Mouse (Mus musculus) ES-E14 (cell line): Measurements from ENCODE around the gene Ccdc85c. TPM values are rescaled to one million over a fixed set of nuclear protein-coding genes. Genes with fewer than 3 reads are reported as not detected.

Source experiments
- DNase-seq: peaks from one replicate; pipeline ENCODE4 v3.0.0-alpha.2; 2013; ENCODE audit warnings: low read depth, low spot score
- H3K27ac ChIP-seq: 2 replicates; pipeline ENCODE4 v1.5.1; 2012; ENCODE audit warnings: low read depth, mild to moderate bottlenecking, low read length, moderate library complexity, mixed read lengths; ENCODE audit not compliant: poor library complexity, insufficient read depth, severe bottlenecking
- H3K36me3 ChIP-seq: 2 replicates; pipeline ENCODE4 v1.6.1; 2012; ENCODE audit warnings: mild to moderate bottlenecking, low read length, moderate library complexity, mixed read lengths; ENCODE audit not compliant: control insufficient read depth, poor library complexity, insufficient read depth, severe bottlenecking
- H3K4me1 ChIP-seq, 2 experiments: fragments of 150-350 bp in 1 of 2; sonication (generic) in 1 of 2; 2 replicates each; pipeline ENCODE4 v1.6.1; 2012; ENCODE audit warnings: low read length in 2 of 2, mild to moderate bottlenecking in 1 of 2, mixed read lengths in 1 of 2; ENCODE audit not compliant: control insufficient read depth in 2 of 2, insufficient read depth in 2 of 2, poor library complexity in 1 of 2
- H3K4me3 ChIP-seq, 2 experiments: fragments of 150-350 bp in 1 of 2; sonication (generic) in 1 of 2; 2 replicates each; pipeline ENCODE4 v1.5.1; 2012; ENCODE audit warnings: low read length in 2 of 2, low read depth in 1 of 2, mild to moderate bottlenecking in 1 of 2, mixed read lengths in 1 of 2; ENCODE audit not compliant: insufficient read depth in 1 of 2, poor library complexity in 1 of 2, severe bottlenecking in 1 of 2
- H3K9ac ChIP-seq: 2 replicates; pipeline ENCODE4 v1.6.1; 2012; ENCODE audit warnings: low read depth, mild to moderate bottlenecking, low read length, mixed read lengths; ENCODE audit not compliant: poor library complexity, insufficient read depth, severe bottlenecking
- H3K9me3 ChIP-seq: fragments of 150-350 bp; sonication (generic); 2 replicates; pipeline ENCODE4 v1.6.1; 2012; ENCODE audit warnings: low read depth, mild to moderate bottlenecking, low read length; ENCODE audit not compliant: control insufficient read depth, insufficient read depth
- CHD2 ChIP-seq: IDR thresholded peaks from 2 replicates; pipeline ENCODE4 v1.6.1; 2014; ENCODE audit warnings: mild to moderate bottlenecking, low read depth, low read length, inconsistent platforms
- HCFC1 ChIP-seq: IDR thresholded peaks from 2 replicates; pipeline ENCODE4 v1.6.1; 2012; ENCODE audit warnings: low read length, inconsistent platforms, borderline replicate concordance; ENCODE audit not compliant: insufficient read depth
- MAFK ChIP-seq: IDR thresholded peaks from 2 replicates; pipeline ENCODE4 v1.6.1; 2014; ENCODE audit warnings: mild to moderate bottlenecking, low read depth, low read length, inconsistent platforms; ENCODE audit not compliant: insufficient read depth
- ZC3H11A ChIP-seq: IDR thresholded peaks from 2 replicates; pipeline ENCODE4 v1.6.1; 2012; ENCODE audit warnings: low read depth, mild to moderate bottlenecking, inconsistent platforms, low read length, borderline replicate concordance
- ZNF384 ChIP-seq: IDR thresholded peaks from 2 replicates; pipeline ENCODE4 v1.6.1; 2012; ENCODE audit warnings: low read depth, low read length, inconsistent platforms
- in situ Hi-C, 2 experiments: fragments of 600-800 bp; cut with MboI; formaldehyde crosslinking; loops; one replicate each; pipeline ENCODE4 v1.15.1; 2025; ENCODE audit warnings: low sequenced_read_pairs in 2 of 2, inconsistent platforms in 1 of 2; ENCODE audit not compliant: unreplicated experiment in 2 of 2
- total RNA-seq: library from RNA; depleted of rRNA; stranded (reverse); fragments of 300-350 nt; gene quantifications from 2 replicates; pipeline ENCODE4 v1.2.3, GENCODE M21; 2012

Ccdc85c gene
- total RNA-seq, 1 experiment, result 21.9 TPM

DNA sequence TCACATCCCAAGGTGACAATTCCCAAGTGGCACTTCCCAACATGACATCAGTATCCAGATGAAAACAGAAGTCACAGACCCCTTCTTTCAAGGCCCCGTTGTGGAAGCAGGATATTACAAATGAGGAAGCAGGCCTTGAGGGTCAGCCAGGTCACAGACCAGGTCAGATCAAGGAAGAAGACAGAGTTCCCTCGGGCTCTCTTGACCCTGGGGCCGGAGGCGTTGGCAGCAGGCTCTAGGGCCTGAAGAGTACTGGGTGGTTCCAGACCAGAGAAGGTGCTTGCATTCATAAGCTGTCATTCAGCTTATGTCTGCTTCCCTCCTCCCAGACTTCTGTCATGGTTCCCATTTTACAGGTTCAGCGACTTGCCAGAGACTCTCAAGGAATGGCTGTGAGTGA is 5.5 kb downstream of the Ccdc85c start:
- Histone ChIP-seq H3K9ac (no peak overlapping the region), H3K36me3 (peaks cover 8% of the 10 kb centered on the region; the same call in 1 of the 2 replicates), H3K9me3 (no peaks in the 10 kb centered on the region), H3K27ac (no peak overlapping the region), H3K4me1 (peaks cover 3 to 31% of the 10 kb centered on the region in 2 experiments; a peak in 3 of 4 replicates), H3K4me3 (no peak overlapping the region)
- DNase-seq, result no peak
- TF ChIP-seq CHD2, result no peak
- no peak for TF ChIP-seq ZNF384
- TF ChIP-seq MAFK, result no peak
- TF ChIP-seq ZC3H11A, result no peak
- no peak for TF ChIP-seq HCFC1
- in situ Hi-C loops, result no loop called here

DNA sequence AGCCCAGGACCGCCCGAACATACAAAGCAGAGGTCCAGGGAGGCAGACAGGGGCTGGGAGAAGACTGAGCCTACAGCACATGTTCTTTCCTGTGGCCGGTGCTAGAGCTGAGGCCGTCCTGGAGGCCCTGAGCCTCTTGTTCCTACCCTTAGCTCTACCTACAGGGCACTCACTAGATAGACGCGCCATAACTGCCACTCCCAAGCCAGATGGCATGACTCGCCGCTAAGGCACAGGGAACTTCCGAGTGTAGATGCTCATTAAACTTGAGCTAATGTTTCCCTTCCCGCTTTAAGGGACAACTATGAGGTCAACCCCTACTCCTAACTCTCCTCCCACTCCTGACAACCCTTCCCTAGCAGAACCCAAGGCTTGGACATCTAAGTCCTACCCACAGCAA is 6.3 kb downstream of the Ccdc85c start:
- Histone ChIP-seq H3K4me1 (peaks cover 3 to 32% of the 10 kb centered on the region in 2 experiments; a peak in 3 of 4 replicates), H3K9me3 (no peaks in the 10 kb centered on the region)

DNA sequence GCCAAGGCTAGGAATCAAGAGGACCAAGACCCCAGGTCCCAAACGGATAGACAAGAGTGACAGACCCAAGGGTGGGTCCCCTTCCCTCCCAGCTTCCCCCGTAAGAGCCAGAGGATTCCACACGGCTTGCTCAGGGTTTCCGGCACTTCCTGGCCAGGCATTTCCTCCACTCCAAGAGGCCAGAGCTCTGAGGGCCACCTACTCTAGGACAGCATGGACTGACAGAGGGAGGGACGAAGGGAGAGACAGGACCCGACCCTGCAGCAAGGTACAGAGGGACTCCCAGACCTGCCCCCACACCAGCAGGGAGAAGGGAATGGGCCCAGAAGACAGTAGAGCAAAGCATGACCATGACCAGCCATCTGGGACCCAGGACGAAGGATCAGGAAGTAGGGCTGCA is 7.6 kb downstream of the Ccdc85c start:
- no peak for DNase-seq
- peaks cover 0 to 30% of the 10 kb centered on the region in 2 experiments; a peak in 3 of 4 replicates for H3K4me1 ChIP-seq
- no peak overlapping the region for H3K4me3 ChIP-seq
- in situ Hi-C loops, result no loop called here
- H3K9ac ChIP-seq, result no peak overlapping the region
- H3K36me3 ChIP-seq, result peaks cover 8% of the 10 kb centered on the region; the same call in 1 of the 2 replicates
- no peaks in the 10 kb centered on the region for H3K9me3 ChIP-seq
- no peak overlapping the region for H3K27ac ChIP-seq
- TF ChIP-seq MAFK (no peak), ZNF384 (no peak), HCFC1 (no peak), CHD2 (no peak), ZC3H11A (no peak)

More for the DNA sequence above, 6.3 kb downstream of the Ccdc85c start:
- Histone ChIP-seq H3K36me3 (peaks cover 8% of the 10 kb centered on the region; the same call in 1 of the 2 replicates), H3K27ac (no peak overlapping the region), H3K9ac (no peak overlapping the region), H3K4me3 (no peak overlapping the region)
- in situ Hi-C loops, result no loop called here
- no peak for DNase-seq
- no peak for TF ChIP-seq MAFK

DNA sequence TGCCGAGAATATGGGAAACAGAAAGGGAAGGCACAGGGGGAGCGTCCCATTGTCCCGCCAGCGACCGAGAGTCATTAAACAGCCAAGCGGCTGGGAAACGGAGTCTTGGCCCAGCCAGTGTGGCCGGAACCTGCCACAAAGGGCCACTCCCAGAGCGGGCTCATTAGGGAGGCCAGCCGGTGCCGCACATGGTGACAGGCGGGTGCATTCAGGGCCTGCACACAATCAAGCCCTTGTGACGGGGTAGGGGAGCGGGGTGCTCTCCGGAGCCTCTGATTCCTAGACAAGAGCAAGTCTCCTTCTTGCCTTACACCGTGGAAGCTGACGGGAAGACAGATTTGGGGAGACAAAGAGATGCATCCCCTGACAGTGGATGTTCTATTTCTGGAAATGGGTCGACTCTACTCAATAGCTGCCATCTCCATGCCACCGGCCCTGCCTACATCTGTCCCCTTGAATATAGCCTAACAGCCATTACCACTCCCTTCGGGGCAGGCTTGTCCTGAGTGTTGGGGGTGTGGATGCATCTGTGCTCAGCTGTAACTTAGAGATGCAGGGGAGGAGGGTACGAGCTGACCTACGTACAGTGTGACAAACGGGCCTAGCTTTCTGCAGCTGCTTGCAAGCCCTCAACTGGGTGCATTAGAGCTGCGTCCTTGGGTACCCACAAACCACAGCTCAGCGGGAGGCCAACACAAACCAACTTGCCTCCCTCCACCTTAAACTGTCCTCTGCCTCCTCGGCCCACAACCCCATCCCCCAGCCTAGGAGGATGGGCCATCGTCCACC is 9.2 kb downstream of the Ccdc85c start:
- peaks cover 0 to 21% of the 10 kb centered on the region in 2 experiments; a peak in 2 of 4 replicates for H3K4me1 ChIP-seq
- H3K36me3 ChIP-seq, result no peaks in the 10 kb centered on the region
- in situ Hi-C loops, result no loop called here
- no peaks in the 10 kb centered on the region for H3K9me3 ChIP-seq
- no peak overlapping the region for H3K27ac ChIP-seq
- no peak for DNase-seq
- 0 out of 4 replicates have a peak overlapping the region, but pooled peaks of 1 of the 2 experiments have one; percentile 9 for H3K4me3 ChIP-seq
- TF ChIP-seq CHD2 (no peak), HCFC1 (no peak), ZC3H11A (no peak), MAFK (no peak), ZNF384 (no peak)
- H3K9ac ChIP-seq, result peak overlapping the region; percentile 28; the same call in 1 of the 2 replicates
